Mouse (Mus musculus) liver, adult 2 months (tissue): ENCODE measurements at regions not wholly inside any gene's neighbourhood (a gene's known extent, or its start where the extent isn't known, plus 50 kb on each side); places are given as distances from the start of the nearest gene placed in this dataset.

Experiments
- DNase-seq: peaks from one replicate; pipeline ENCODE4 v3.0.0-alpha.2; 2011; ENCODE audit warnings: low read depth, low spot score; ENCODE audit errors: extremely low read depth
- H3K27ac ChIP-seq: fragments of 200-500 bp; replicated peaks from 2 replicates; pipeline ENCODE4 v1.5.1; 2012; ENCODE audit warnings: low read depth, mild to moderate bottlenecking, control low read depth, inconsistent platforms, low read length; ENCODE audit not compliant: insufficient read depth
- H3K27me3 ChIP-seq: fragments of 200-500 bp; 2 replicates; pipeline ENCODE4 v1.6.1; 2012; ENCODE audit warnings: mild to moderate bottlenecking, moderate library complexity, low read length, inconsistent platforms; ENCODE audit not compliant: control insufficient read depth, insufficient read depth
- H3K36me3 ChIP-seq: fragments of 200-500 bp; 2 replicates; pipeline ENCODE4 v1.6.1; 2012; ENCODE audit warnings: low read length, inconsistent platforms; ENCODE audit not compliant: control insufficient read depth, insufficient read depth
- H3K4me1 ChIP-seq: fragments of 200-500 bp; 2 replicates; pipeline ENCODE4 v1.6.1; 2011; ENCODE audit warnings: low read length; ENCODE audit not compliant: control insufficient read depth, insufficient read depth
- H3K4me3 ChIP-seq: fragments of 200-500 bp; 2 replicates; pipeline ENCODE4 v1.5.1; 2011; ENCODE audit warnings: low read depth, mild to moderate bottlenecking, control low read depth, low read length, moderate library complexity; ENCODE audit not compliant: insufficient read depth
- H3K79me2 ChIP-seq: fragments of 200-500 bp; 2 replicates; pipeline ENCODE4 v1.6.1; 2012; ENCODE audit warnings: inconsistent platforms, mild to moderate bottlenecking, low read length, moderate library complexity; ENCODE audit not compliant: control insufficient read depth, insufficient read depth
- H3K9ac ChIP-seq: fragments of 200-500 bp; 2 replicates; pipeline ENCODE4 v1.6.1; 2012; ENCODE audit warnings: low read depth, mild to moderate bottlenecking, control low read depth, inconsistent platforms, low read length
- CTCF ChIP-seq: fragments of 200-500 bp; IDR thresholded peaks from 2 replicates; pipeline ENCODE4 v1.5.1; 2011; ENCODE audit warnings: low read depth, low read length, control low read depth
- POLR2A ChIP-seq: fragments of 200-500 bp; IDR thresholded peaks from 2 replicates; pipeline ENCODE4 v1.6.1; 2011; ENCODE audit warnings: low read length, control low read depth; ENCODE audit not compliant: insufficient read depth; ENCODE audit errors: extremely low read depth
- WGBS: fragments of 180-500 bp; shearing (Covaris S2); methylation state at CpG from one replicate; pipeline ENCODE4 v1.1.7; 2018; 5-methylcytosine and 5-hydroxymethylcytosine counted together

DNA sequence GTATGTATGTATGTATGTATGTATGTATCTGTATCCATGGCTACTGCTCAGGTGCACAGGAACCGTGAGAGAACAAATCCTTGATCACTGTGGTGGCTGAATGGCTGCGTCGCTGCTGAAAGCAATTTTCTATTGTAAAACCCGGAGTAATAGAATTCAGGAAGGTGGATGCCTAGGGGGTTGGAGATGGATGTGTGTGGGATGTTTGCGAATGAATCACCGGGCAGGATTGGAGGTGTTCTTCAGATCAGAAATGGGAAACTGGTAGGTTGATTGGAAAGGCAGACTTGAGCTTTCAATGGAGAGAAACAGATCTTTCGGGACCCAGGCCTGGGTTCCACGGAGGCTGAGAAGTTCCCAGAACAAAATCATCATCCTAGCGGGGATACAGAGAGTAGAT, 246.5 kb upstream of the Ccdc54 start:
- H3K79me2 ChIP-seq: no peaks in the 10 kb centered on the region
- no peak overlapping the region for H3K4me3 ChIP-seq
- DNase-seq: no peak
- no peaks in the 10 kb centered on the region for H3K4me1 ChIP-seq
- WGBS: 86% methylated on average over 9 of the region's 9 CpGs
- H3K27me3 ChIP-seq: no peaks in the 10 kb centered on the region
- no peaks in the 10 kb centered on the region for H3K36me3 ChIP-seq
- no peak overlapping the region for H3K9ac ChIP-seq
- no peak overlapping the region for H3K27ac ChIP-seq
- TF ChIP-seq POLR2A (no peak), CTCF (no peak)

DNA sequence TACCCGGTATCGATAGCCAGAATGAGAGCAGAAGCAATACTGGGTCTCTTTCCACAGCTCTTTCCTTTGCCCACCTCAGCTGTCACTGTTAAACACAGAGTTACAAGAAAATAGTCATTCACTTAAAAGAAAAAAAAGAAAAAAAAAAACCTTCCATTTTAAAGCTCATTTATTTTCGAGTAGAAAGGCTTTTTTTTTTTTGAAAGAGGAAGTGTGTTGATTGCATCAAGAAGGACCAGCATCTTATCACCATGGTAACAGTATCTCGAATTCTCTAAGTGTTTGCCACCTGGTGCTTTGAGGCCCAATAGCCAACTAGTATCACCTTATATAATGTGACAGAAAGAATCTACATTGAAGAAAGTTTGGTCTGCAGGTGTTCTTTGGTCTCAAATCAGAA, 245.5 kb upstream of the Ccdc54 start:
- WGBS: 63% methylated on average over 4 of the region's 4 CpGs
- no peak for DNase-seq

GRCm38 (mm10) chr16:50833357-50833756, 242.4 kb upstream of the Ccdc54 start:
- Histone ChIP-seq H3K9ac (no peak overlapping the region), H3K36me3 (no peaks in the 10 kb centered on the region), H3K27me3 (no peaks in the 10 kb centered on the region), H3K27ac (no peak overlapping the region), H3K4me3 (no peak overlapping the region), H3K4me1 (no peaks in the 10 kb centered on the region), H3K79me2 (no peaks in the 10 kb centered on the region)
- DNase-seq: no peak
- 85% methylated on average over 2 of the region's 2 CpGs for WGBS
- TF ChIP-seq CTCF (no peak), POLR2A (no peak)

More for the DNA sequence above, 245.5 kb upstream of the Ccdc54 start:
- Histone ChIP-seq H3K36me3 (no peaks in the 10 kb centered on the region), H3K27ac (no peak overlapping the region), H3K9ac (no peak overlapping the region), H3K4me3 (no peak overlapping the region), H3K79me2 (no peaks in the 10 kb centered on the region), H3K4me1 (no peaks in the 10 kb centered on the region), H3K27me3 (no peaks in the 10 kb centered on the region)
- TF ChIP-seq CTCF: no peak
- no peak for TF ChIP-seq POLR2A

- no peaks in the 10 kb centered on the region for H3K36me3 ChIP-seq
- no peaks in the 10 kb centered on the region for H3K27me3 ChIP-seq
- H3K4me3 ChIP-seq: no peak overlapping the region
- H3K9ac ChIP-seq: no peak overlapping the region
- DNase-seq: no peak
- 35% methylated on average over 7 of the region's 7 CpGs for WGBS
- H3K79me2 ChIP-seq: no peaks in the 10 kb centered on the region
- no peak overlapping the region for H3K27ac ChIP-seq
- no peaks in the 10 kb centered on the region for H3K4me1 ChIP-seq
- TF ChIP-seq POLR2A (no peak), CTCF (no peak)
These were observed 231.4 kb upstream of the Ccdc54 start for GRCm38 (mm10) chr16:50822352-50822751.

DNA sequence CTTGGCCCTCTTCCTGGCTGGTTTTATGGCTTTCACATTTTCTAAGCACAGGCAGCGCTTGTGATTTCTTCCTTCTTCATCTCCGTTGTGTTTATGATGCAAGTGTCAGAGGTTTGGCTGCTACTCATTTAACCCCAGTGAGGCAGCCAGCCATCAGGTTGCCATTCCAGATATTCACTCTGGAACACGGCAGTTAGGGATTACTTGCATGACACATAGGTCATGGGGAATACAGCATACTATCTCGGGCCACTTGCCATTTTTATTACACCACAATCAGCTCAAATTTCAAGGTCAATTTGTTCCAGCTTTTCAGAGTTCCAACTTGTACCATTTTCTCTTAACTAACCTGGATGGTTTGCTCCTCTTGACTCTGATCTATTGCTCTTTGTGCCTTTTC, 223.7 kb upstream of the Ccdc54 start:
- Histone ChIP-seq H3K36me3 (no peaks in the 10 kb centered on the region), H3K27ac (no peak overlapping the region), H3K4me1 (no peaks in the 10 kb centered on the region), H3K9ac (no peak overlapping the region), H3K4me3 (no peak overlapping the region), H3K79me2 (no peaks in the 10 kb centered on the region), H3K27me3 (no peaks in the 10 kb centered on the region)
- no peak for TF ChIP-seq POLR2A
- no peak for TF ChIP-seq CTCF
- WGBS: 32% methylated on average over 4 of the region's 4 CpGs
- DNase-seq: peak; percentile 57

GRCm38 (mm10) chr16:50799145-50799794, 208.3 kb upstream of the Ccdc54 start:
- Histone ChIP-seq H3K9ac (no peak overlapping the region), H3K79me2 (no peaks in the 10 kb centered on the region), H3K4me1 (no peaks in the 10 kb centered on the region), H3K27me3 (no peaks in the 10 kb centered on the region), H3K36me3 (no peaks in the 10 kb centered on the region), H3K4me3 (no peak overlapping the region), H3K27ac (no peak overlapping the region)
- TF ChIP-seq POLR2A (no peak), CTCF (peak; percentile 58)
- peak; percentile 6 for DNase-seq
- WGBS: 47% methylated on average over 10 of the region's 10 CpGs
